Mouse (Mus musculus): Measurements from ENCODE around the gene Sgcb.

- TF ChIP-seq CTCF (IDR thresholded peaks at IDR 0.05; ENCODE audit: extremely low read depth, insufficient read length, insufficient replicate concordance, low read depth, low read length) (no peak), POLR2A (IDR thresholded peaks at IDR 0.05; ENCODE audit: low read depth, low read length) (no peak)
These were observed 60.5 kb downstream of the Sgcb start for GRCm38 (mm10) chr5:73587119-73587518.
